Mouse (Mus musculus) embryonic facial prominence, embryonic 12.5 days (tissue): ENCODE data around the gene Tomm6. TPM values are rescaled to one million over a fixed set of nuclear protein-coding genes. Genes with fewer than 3 reads are reported as not detected.
A peak's percentile ranks its signal among the peaks of the same experiment; 100 is the strongest.

ENCODE experiments used
- ATAC-seq: fragments of 200-750 bp; cut with Nextera tagmentation; 2 replicates; pipeline ENCODE4 v1.8.0; 2017; ENCODE audit not compliant: insufficient number of reproducible peaks, insufficient read depth, low FRiP score, low TSS enrichment
- H3K27ac ChIP-seq: fragments of 300-500 bp; sonication (generic); 2 replicates; pipeline ENCODE4 v1.5.1; 2016; ENCODE audit warnings: mild to moderate bottlenecking
- H3K27me3 ChIP-seq: fragments of 300-500 bp; sonication (generic); 2 replicates; pipeline ENCODE4 v1.6.1; 2016; ENCODE audit warnings: mild to moderate bottlenecking, moderate library complexity
- H3K36me3 ChIP-seq: fragments of 300-500 bp; sonication (generic); 2 replicates; pipeline ENCODE4 v1.6.1; 2016; ENCODE audit warnings: mild to moderate bottlenecking
- H3K4me1 ChIP-seq: fragments of 300-500 bp; sonication (generic); 2 replicates; pipeline ENCODE4 v1.6.1; 2016
- H3K4me2 ChIP-seq: fragments of 300-500 bp; sonication (generic); replicated peaks from 2 replicates; pipeline ENCODE4 v1.6.1; 2016; ENCODE audit warnings: mild to moderate bottlenecking, moderate library complexity
- H3K4me3 ChIP-seq: fragments of 300-500 bp; sonication (generic); 2 replicates; pipeline ENCODE4 v1.5.1; 2016; ENCODE audit warnings: mild to moderate bottlenecking
- H3K9ac ChIP-seq: fragments of 300-500 bp; sonication (generic); 2 replicates; pipeline ENCODE4 v1.6.1; 2016; ENCODE audit warnings: mild to moderate bottlenecking, moderate library complexity
- H3K9me3 ChIP-seq: fragments of 300-500 bp; sonication (generic); 2 replicates; pipeline ENCODE4 v1.6.1; 2016; ENCODE audit warnings: mild to moderate bottlenecking, moderate library complexity
- WGBS: fragments of 180-500 bp; shearing (Covaris S2); methylation state at CpG from one replicate; pipeline ENCODE4 v1.1.7; 2016; 5-methylcytosine and 5-hydroxymethylcytosine counted together
- polyA plus RNA-seq: library from polyadenylated mRNA; unstranded; fragments of >200 nt; fragmentation: Nextera tagmentation; extraction: Ambion mirVana; gene quantifications from 2 replicates; pipeline ENCODE4 v1.2.1, GENCODE M21; 2016

Gene Tomm6
- polyA plus RNA-seq, 1 experiment from 2014 or later = 397 TPM

DNA sequence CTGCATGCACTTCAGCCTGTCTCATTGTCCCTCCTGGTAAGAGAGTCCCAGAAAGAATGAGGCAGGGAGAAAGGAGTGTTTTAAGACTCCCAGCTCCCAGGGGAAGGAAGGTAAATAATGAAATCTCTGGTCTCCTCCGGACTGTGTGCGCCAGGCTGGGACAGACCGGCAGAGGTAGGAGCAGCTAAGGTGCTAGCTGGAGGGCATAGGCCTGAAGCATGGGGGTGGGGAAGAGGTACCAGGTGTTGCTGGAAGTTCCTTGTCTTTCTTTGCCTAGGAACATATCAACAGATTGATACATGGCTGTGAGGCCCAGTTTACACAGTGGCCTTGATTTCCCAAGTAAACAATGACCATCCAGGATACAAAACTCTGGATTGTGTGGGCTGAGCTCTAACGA lies 20.8 kb upstream of the Tomm6 start:
- no peak for ATAC-seq
- Histone ChIP-seq H3K36me3 (no peaks in the 10 kb centered on the region), H3K4me2 (no peak overlapping the region), H3K9ac (no peak overlapping the region), H3K4me1 (no peaks in the 10 kb centered on the region), H3K4me3 (no peak overlapping the region), H3K9me3 (no peaks in the 10 kb centered on the region), H3K27me3 (no peaks in the 10 kb centered on the region), H3K27ac (no peak overlapping the region)
- 78% methylated on average over 4 of the region's 4 CpGs for WGBS

DNA sequence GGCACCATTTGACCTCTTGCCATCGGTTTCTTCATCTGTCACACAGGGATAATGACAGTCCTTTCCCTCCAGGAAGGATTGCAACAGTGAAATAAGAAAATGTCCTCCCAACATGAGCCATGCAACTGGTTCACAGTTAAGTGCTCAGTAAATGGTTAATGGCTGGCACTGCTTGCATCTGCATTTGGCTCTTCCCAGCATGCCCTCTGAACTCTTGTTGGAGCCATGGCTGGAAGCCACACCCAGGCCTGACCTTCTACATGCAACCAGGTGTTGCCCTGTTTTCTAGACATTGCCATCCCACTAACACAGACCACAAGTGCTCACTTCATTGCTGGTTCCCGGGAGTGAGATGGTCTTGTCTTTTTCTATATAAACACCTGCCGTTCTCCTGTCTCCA lies 19.8 kb upstream of the Tomm6 start:
- Histone ChIP-seq H3K9me3 (no peaks in the 10 kb centered on the region), H3K27me3 (peaks cover 9% of the 10 kb centered on the region), H3K36me3 (peaks cover 9% of the 10 kb centered on the region), H3K27ac (no peak overlapping the region), H3K9ac (no peak overlapping the region), H3K4me1 (peaks cover 5% of the 10 kb centered on the region; the same call in 1 of the 2 replicates), H3K4me2 (no peak overlapping the region), H3K4me3 (no peak overlapping the region)
- 80% methylated on average over 3 of the region's 3 CpGs for WGBS
- no peak for ATAC-seq

DNA sequence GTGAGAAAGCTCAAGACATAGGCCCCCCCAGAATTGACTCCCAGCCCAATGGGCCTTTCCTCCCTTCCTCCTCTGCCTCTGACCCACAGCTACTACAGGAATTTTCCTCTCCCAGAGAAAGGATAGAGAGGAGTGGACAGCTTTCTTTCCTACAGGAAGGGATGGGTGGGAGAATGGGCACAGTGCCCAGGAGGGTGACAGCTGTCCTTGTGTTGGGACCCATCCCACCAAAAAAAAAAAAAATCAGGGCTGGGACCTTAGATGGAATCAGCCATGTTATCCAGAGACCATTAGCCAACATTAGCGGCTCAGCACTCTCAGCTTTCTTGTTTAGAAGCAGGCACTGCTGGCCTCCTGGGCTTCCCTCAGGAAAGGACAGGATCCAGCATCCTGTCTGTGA lies 18.0 kb upstream of the Tomm6 start:
- Histone ChIP-seq H3K27me3 (peaks cover 15% of the 10 kb centered on the region), H3K27ac (no peak overlapping the region)
- ATAC-seq = no peak

DNA sequence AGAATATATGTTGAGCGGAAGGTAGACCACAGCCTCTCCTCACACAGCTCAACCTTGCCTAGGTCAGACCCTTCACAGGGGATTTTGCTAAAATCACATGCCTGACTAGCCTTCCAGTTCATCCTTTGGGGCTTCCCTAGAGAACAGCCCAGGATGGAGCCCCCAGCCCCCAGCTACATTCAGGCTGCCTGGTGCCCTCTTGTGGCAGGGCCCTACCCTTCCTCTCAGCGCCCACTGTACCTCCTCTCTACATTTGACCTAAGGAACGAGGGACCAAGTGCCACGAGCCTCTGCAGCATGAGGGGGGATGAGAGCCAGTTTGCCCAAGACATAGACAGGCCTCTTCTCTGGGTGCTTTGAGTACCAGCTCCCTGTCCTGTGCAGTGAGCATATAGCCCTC lies 16.5 kb upstream of the Tomm6 start:
- Histone ChIP-seq H3K9me3 (no peaks in the 10 kb centered on the region), H3K36me3 (peaks cover 37% of the 10 kb centered on the region), H3K4me2 (no peak overlapping the region), H3K27ac (no peak overlapping the region), H3K4me1 (peaks cover 11% of the 10 kb centered on the region; the same call in 1 of the 2 replicates), H3K4me3 (no peak overlapping the region), H3K27me3 (peaks cover 15% of the 10 kb centered on the region), H3K9ac (no peak overlapping the region)
- WGBS = 75% methylated on average over 4 of the region's 4 CpGs
- no peak for ATAC-seq

More for the DNA sequence above, 18.0 kb upstream of the Tomm6 start:
- Histone ChIP-seq H3K36me3 (peaks cover 24% of the 10 kb centered on the region), H3K4me3 (no peak overlapping the region), H3K9ac (no peak overlapping the region), H3K4me1 (peaks cover 11% of the 10 kb centered on the region; the same call in 1 of the 2 replicates), H3K4me2 (no peak overlapping the region), H3K9me3 (no peaks in the 10 kb centered on the region)
- 59% methylated on average over 1 of the region's 1 CpGs for WGBS

DNA sequence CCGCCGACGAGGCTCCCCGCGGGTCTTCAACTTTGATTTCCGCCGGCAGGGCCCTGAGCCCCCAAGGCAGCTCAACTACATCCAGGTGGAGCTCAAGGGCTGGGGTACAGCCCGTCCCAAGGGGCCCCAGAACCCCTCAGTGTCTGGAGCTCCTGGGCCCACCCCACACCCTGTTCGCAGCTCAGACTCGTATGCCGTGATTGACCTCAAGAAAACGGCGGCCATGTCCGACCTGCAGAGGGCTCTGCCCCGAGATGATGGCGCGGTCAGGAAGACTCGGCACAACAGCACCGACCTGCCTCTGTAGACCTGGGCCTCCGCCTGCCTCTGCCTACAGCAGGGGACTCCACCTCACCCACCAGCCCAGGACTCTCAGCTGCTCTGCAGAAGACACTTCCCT lies 15.4 kb upstream of the Tomm6 start:
- H3K9me3 ChIP-seq = no peaks in the 10 kb centered on the region
- no peak overlapping the region for H3K27ac ChIP-seq
- H3K4me1 ChIP-seq = peaks cover 11% of the 10 kb centered on the region; the same call in 1 of the 2 replicates
- peaks cover 39% of the 10 kb centered on the region for H3K36me3 ChIP-seq
- H3K27me3 ChIP-seq = peaks cover 15% of the 10 kb centered on the region
- ATAC-seq = 0 out of 2 replicates have a peak, but pooled peaks have one; percentile 11
- WGBS = 21% methylated on average over 20 of the region's 20 CpGs
- no peak overlapping the region for H3K9ac ChIP-seq
- no peak overlapping the region for H3K4me3 ChIP-seq
- no peak overlapping the region for H3K4me2 ChIP-seq

DNA sequence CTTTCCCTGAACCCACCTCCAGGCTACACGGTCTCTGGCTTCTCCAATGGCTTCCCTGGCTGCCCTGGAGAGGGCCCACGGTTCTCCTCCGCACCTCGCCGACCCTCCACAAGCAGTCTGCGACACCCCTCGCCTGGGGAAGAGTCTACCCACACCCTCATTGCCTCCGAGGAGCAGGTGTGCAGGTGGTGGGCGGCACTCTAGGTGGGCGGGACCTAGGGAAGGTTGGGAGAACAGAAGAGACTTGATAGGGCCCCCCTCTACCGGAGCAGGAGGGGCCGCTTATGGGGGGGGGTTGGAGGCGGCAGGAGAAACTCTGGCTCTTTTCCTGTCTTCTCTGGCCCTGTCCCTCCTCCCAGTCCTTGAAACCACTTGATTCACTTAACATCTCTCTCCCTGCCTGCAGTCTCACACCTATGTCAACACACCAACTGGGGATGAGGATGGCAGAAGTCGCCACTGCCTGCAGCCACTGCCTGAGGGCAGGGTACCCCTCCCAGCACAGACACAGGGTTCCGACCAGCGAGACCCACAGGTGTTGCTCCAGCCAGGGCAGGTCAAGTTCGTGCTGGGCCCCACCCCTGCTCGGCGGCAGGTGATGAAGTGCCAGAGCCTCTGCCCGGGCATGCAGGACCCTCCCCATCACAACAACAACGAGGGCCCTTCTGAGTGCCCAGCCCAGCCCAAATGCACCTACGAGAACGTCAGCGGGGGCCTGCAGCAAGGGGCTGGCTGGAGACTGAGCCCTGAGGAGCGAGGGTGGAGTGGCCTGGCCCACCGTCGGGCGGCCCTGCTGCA lies 14.6 kb upstream of the Tomm6 start:
- Histone ChIP-seq H3K4me2 (no peak overlapping the region), H3K9ac (0 out of 2 replicates have a peak overlapping the region, but pooled peaks have one; percentile 1), H3K4me1 (peaks cover 11% of the 10 kb centered on the region; the same call in 1 of the 2 replicates), H3K9me3 (no peaks in the 10 kb centered on the region), H3K36me3 (peaks cover 43% of the 10 kb centered on the region), H3K4me3 (no peak overlapping the region), H3K27ac (no peak overlapping the region), H3K27me3 (peaks cover 15% of the 10 kb centered on the region)
- 31% methylated on average over 28 of the region's 28 CpGs for WGBS
- ATAC-seq = 0 out of 2 replicates have a peak, but pooled peaks have one; percentile 13

DNA sequence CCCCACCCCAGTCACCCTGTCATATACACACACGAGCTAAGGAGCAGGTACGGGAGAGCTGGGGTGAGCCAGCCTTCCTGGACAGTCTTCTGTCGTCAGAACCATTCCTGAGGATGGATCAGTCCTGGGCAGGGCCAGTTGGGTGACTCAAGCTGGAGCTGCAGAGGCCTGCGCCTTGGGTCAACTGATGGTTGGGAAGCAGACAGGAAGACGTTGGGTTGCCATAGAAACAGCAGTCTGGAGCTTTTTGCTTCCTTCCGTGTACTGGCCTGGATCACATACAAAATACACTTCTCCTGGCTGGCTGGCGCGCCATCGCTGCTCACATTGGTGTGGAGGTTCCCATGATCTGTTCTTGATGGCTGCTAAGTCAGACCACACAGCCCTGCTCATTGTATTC lies 13.6 kb upstream of the Tomm6 start:
- no peak overlapping the region for H3K27ac ChIP-seq
- no peak overlapping the region for H3K4me2 ChIP-seq
- peaks cover 43% of the 10 kb centered on the region for H3K36me3 ChIP-seq
- 75% methylated on average over 9 of the region's 9 CpGs for WGBS
- ATAC-seq = no peak
- H3K4me3 ChIP-seq = no peak overlapping the region
- no peak overlapping the region for H3K9ac ChIP-seq
- H3K9me3 ChIP-seq = no peaks in the 10 kb centered on the region
- peaks cover 15% of the 10 kb centered on the region for H3K27me3 ChIP-seq
- H3K4me1 ChIP-seq = peaks cover 11% of the 10 kb centered on the region; the same call in 1 of the 2 replicates

DNA sequence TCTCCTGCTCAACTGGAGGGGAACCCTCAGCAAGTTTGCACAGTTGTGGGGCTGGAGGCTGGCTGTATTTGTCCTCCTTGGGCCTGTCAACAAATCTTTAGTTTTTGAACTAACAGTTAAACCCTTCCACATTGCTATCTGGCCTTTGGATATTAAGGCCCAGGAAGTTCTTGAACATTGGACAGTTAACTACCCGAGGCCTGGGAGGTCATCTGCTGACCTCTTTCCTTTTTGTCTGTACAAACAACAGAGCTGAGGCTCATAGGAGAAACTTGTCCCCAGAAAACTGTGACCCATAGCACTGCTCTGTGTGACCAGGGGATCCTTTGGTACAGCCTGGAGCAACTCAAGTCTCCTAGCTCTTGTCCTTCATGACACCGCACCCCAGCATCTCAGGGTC lies 10.9 kb upstream of the Tomm6 start:
- ATAC-seq = no peak
- no peak overlapping the region for H3K9ac ChIP-seq
- H3K4me3 ChIP-seq = no peak overlapping the region

DNA sequence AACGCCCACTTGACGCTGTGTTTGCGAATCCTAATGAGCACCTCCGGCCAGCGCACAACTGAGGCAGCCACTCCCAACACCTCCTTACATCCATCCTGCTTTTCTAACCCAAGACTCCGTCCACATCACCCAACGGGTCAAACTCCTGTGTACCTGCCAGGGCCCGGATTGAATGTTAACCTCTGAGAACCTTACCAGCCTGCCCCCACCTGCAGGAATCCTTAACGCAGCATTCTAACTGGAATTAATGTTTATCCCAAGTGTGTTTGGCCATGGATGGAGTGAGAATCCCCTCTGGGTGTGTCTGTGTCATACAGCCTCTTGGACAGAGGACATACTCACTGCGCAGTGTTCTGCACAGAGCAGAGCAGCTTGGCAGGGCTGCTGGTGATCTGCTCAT lies 10.0 kb upstream of the Tomm6 start:
- Histone ChIP-seq H3K4me1 (peaks cover 21% of the 10 kb centered on the region), H3K36me3 (peaks cover 36% of the 10 kb centered on the region)
- 86% methylated on average over 10 of the region's 10 CpGs for WGBS

More for the DNA sequence above, 10.9 kb upstream of the Tomm6 start:
- 78% methylated on average over 2 of the region's 2 CpGs for WGBS
- H3K36me3 ChIP-seq = peaks cover 43% of the 10 kb centered on the region
- H3K27me3 ChIP-seq = peaks cover 15% of the 10 kb centered on the region
- no peaks in the 10 kb centered on the region for H3K9me3 ChIP-seq
- H3K4me2 ChIP-seq = no peak overlapping the region
- H3K4me1 ChIP-seq = peaks cover 21% of the 10 kb centered on the region
- H3K27ac ChIP-seq = no peak overlapping the region

DNA sequence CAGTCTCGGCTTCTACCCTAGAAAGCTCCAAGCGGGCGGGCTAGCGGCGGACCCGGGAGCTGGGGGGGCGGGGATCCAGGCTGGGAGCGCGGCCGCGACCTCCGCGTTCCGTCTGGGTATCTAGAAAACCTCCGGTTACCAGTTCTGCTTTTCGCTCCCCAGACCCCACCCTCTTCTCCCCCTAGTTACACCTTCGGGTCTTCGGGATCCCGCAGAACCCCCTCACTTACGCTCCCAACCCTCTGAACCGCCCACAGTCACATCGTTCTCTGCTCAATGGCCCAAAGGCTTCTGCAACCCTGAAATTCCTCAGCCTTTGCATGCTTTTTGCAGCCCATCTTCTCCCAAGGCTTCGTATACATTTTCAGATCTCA lies 7.1 kb upstream of the Tomm6 start:
- Histone ChIP-seq H3K36me3 (peaks cover 12% of the 10 kb centered on the region), H3K9me3 (no peaks in the 10 kb centered on the region), H3K4me3 (peak overlapping the region; percentile 80), H3K27ac (peak overlapping the region; percentile 57; the same call in 1 of the 2 replicates), H3K9ac (peak overlapping the region; percentile 84), H3K4me2 (peak overlapping the region; percentile 78), H3K4me1 (peaks cover 13% of the 10 kb centered on the region; the same call in 1 of the 2 replicates), H3K27me3 (no peaks in the 10 kb centered on the region)
- WGBS = 2% methylated on average over 22 of the region's 23 CpGs
- no peak for ATAC-seq

More for the DNA sequence above, 10.0 kb upstream of the Tomm6 start:
- H3K4me3 ChIP-seq = no peak overlapping the region
- no peak overlapping the region for H3K4me2 ChIP-seq
- no peak overlapping the region for H3K27ac ChIP-seq
- ATAC-seq = no peak
- no peaks in the 10 kb centered on the region for H3K9me3 ChIP-seq
- H3K9ac ChIP-seq = no peak overlapping the region
- peaks cover 8% of the 10 kb centered on the region; the same call in 1 of the 2 replicates for H3K27me3 ChIP-seq

DNA sequence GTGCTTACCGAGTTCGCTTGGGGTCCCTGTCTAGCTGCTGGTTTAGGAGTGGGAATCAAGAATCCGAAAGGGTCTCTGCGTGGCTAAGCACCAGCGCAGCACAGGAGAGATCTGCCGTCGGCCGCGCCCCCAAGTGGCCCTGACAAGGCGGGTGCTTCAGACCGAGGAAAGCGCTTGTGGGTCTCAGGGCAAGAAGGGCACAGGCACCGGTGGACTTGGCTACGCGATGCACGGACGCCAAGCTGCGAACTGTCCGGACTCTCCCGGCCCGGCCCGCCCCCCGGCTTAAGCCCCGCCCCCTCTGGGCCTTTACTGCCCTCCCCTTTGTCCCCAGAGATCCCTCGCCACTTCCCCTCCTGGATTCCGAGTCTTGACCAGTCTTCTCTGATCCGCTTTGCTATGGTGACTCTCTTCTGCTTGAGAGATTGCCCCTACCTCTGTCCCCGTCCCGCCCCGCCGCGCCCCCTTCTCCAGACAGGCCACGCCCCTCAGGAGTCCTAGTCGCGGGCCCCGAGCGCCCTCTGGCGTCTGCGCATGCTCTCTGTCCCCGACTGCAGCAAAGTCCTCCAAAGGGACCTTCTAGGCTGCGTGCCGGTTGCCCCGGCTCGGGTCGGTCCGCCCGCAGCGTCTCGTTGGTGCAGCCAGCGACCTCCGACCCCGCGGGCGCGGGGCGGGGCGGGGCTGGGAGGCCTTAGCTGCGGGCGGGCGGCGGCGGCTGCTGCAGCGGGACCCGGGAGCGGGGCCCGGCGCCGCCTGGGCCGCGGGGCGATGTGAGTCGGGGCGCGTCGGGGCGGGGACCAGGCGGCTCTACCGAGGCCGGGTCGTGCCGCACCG lies 6.5 kb upstream of the Tomm6 start, which contains the start of gene Prickle4:
Gene Prickle4, minus strand, starts transcription at position 234 of the 834 bp plus-strand sequence.
- ATAC-seq = peak; percentile 86

More for the DNA sequence above, 6.5 kb upstream of the Tomm6 start, which contains the start of gene Prickle4:
- H3K9ac ChIP-seq = peak within 1 kb of the TSS; percentile 84
- H3K27me3 ChIP-seq = no peaks in the 10 kb centered on the region
- H3K4me2 ChIP-seq = peak within 1 kb of the TSS; percentile 78
- no peaks in the 10 kb centered on the region for H3K9me3 ChIP-seq
- H3K36me3 ChIP-seq = peaks cover 6% of the 10 kb centered on the region; the same call in 1 of the 2 replicates
- under 1% methylated on average over 77 of the region's 82 CpGs for WGBS
- peaks cover 13% of the 10 kb centered on the region; the same call in 1 of the 2 replicates for H3K4me1 ChIP-seq
- H3K4me3 ChIP-seq = peak within 1 kb of the TSS; percentile 80
- peak within 1 kb of the TSS; percentile 57; the same call in 1 of the 2 replicates for H3K27ac ChIP-seq
